Mouse (Mus musculus) cerebellum, adult 11 months (tissue): ENCODE data around the gene Hpse2.

Experiments
- DNase-seq: peaks from one replicate; pipeline ENCODE4 v3.0.0; 2022

Gene Hpse2

GRCm38 (mm10) chr19:42937544-42937943, 450.6 kb downstream of the Hpse2 start:
- no peak for DNase-seq

GRCm38 (mm10) chr19:42936661-42937193, 451.4 kb downstream of the Hpse2 start:
- DNase-seq = no peak

GRCm38 (mm10) chr19:42929702-42930101, 458.5 kb downstream of the Hpse2 start:
- DNase-seq = no peak

GRCm38 (mm10) chr19:42928271-42928670, 459.9 kb downstream of the Hpse2 start:
- DNase-seq = no peak

- no peak for DNase-seq
Observed at GRCm38 (mm10) chr19:42922610-42923009, 465.5 kb downstream of the Hpse2 start.

- DNase-seq = no peak
Observed at GRCm38 (mm10) chr19:42913703-42914102, 474.5 kb downstream of the Hpse2 start.

- DNase-seq = no peak
Observed at GRCm38 (mm10) chr19:42909719-42910118, 478.4 kb downstream of the Hpse2 start.

GRCm38 (mm10) chr19:42908553-42908952, 479.6 kb downstream of the Hpse2 start:
- no peak for DNase-seq

- DNase-seq = no peak
Observed at GRCm38 (mm10) chr19:42906328-42906727, 481.8 kb downstream of the Hpse2 start.

- DNase-seq = no peak
Observed at GRCm38 (mm10) chr19:42904726-42905125, 483.4 kb downstream of the Hpse2 start.

- no peak for DNase-seq
Observed at GRCm38 (mm10) chr19:42904240-42904639, 483.9 kb downstream of the Hpse2 start.

GRCm38 (mm10) chr19:42903840-42904239, 484.3 kb downstream of the Hpse2 start:
- DNase-seq = no peak

- DNase-seq = no peak
Observed at GRCm38 (mm10) chr19:42902410-42903021, 485.6 kb downstream of the Hpse2 start.

GRCm38 (mm10) chr19:42891599-42891998, 496.6 kb downstream of the Hpse2 start:
- DNase-seq = no peak

GRCm38 (mm10) chr19:42877653-42878052, 510.5 kb downstream of the Hpse2 start:
- no peak for DNase-seq

GRCm38 (mm10) chr19:42876563-42876962, 511.6 kb downstream of the Hpse2 start:
- no peak for DNase-seq

- DNase-seq = no peak
Observed at GRCm38 (mm10) chr19:42869663-42870530, 518.3 kb downstream of the Hpse2 start.

- no peak for DNase-seq
Observed at GRCm38 (mm10) chr19:42868958-42869662, 519.0 kb downstream of the Hpse2 start.

GRCm38 (mm10) chr19:42863013-42863412, 525.1 kb downstream of the Hpse2 start:
- no peak for DNase-seq

- no peak for DNase-seq
Observed at GRCm38 (mm10) chr19:42857096-42857495, 531.1 kb downstream of the Hpse2 start.

- DNase-seq = no peak
Observed at GRCm38 (mm10) chr19:42855649-42856048, 532.5 kb downstream of the Hpse2 start.

- DNase-seq = no peak
Observed at GRCm38 (mm10) chr19:42850444-42850843, 537.7 kb downstream of the Hpse2 start.

GRCm38 (mm10) chr19:42839621-42840294, 548.4 kb downstream of the Hpse2 start:
- DNase-seq = no peak
